Mouse (Mus musculus) heart, embryonic 13.5 days (tissue): Measurements from ENCODE around the gene Lyrm1. TPM values are rescaled to one million over a fixed set of nuclear protein-coding genes. Genes with fewer than 3 reads are reported as not detected.
A peak's percentile ranks its signal among the peaks of the same experiment; 100 is the strongest.

Experiments
- ATAC-seq: fragments of 200-750 bp; cut with Nextera tagmentation; 2 replicates; pipeline ENCODE4 v1.8.0; 2017; ENCODE audit warnings: moderate TSS enrichment; ENCODE audit not compliant: insufficient number of reproducible peaks, low FRiP score, low TSS enrichment; ENCODE audit errors: extremely low read depth
- H3K27ac ChIP-seq: fragments of 300-500 bp; sonication (generic); replicated peaks from 2 replicates; pipeline ENCODE4 v1.5.1; 2015; ENCODE audit warnings: moderate library complexity, mild to moderate bottlenecking, inconsistent platforms
- H3K27me3 ChIP-seq: fragments of 300-500 bp; sonication (generic); replicated peaks from 2 replicates; pipeline ENCODE4 v1.6.1; 2015; ENCODE audit warnings: mild to moderate bottlenecking, inconsistent platforms
- H3K36me3 ChIP-seq: fragments of 300-500 bp; sonication (generic); 2 replicates; pipeline ENCODE4 v1.6.1; 2015; ENCODE audit warnings: mild to moderate bottlenecking, inconsistent platforms
- H3K4me1 ChIP-seq: fragments of 300-500 bp; sonication (generic); 2 replicates; pipeline ENCODE4 v1.6.1; 2015; ENCODE audit warnings: inconsistent platforms
- H3K4me2 ChIP-seq: fragments of 300-500 bp; sonication (generic); 2 replicates; pipeline ENCODE4 v1.6.1; 2015; ENCODE audit warnings: inconsistent platforms, mild to moderate bottlenecking, moderate library complexity
- H3K4me3 ChIP-seq: fragments of 300-500 bp; sonication (generic); 2 replicates; pipeline ENCODE4 v1.5.1; 2015; ENCODE audit warnings: moderate library complexity, mild to moderate bottlenecking, inconsistent platforms
- H3K9ac ChIP-seq: fragments of 300-500 bp; sonication (generic); 2 replicates; pipeline ENCODE4 v1.6.1; 2015; ENCODE audit warnings: inconsistent platforms, mild to moderate bottlenecking, moderate library complexity
- H3K9me3 ChIP-seq: fragments of 300-500 bp; sonication (generic); 2 replicates; pipeline ENCODE4 v1.6.1; 2016; ENCODE audit warnings: inconsistent platforms
- WGBS: fragments of 180-500 bp; shearing (Covaris S2); methylation state at CpG from one replicate; pipeline ENCODE4 v1.1.7; 2015; ENCODE audit warnings: mixed read lengths; 5-methylcytosine and 5-hydroxymethylcytosine counted together
- polyA plus RNA-seq: library from polyadenylated mRNA; unstranded; fragments of >200 nt; fragmentation: Nextera tagmentation; extraction: Ambion mirVana; gene quantifications from 2 replicates; pipeline ENCODE4 v1.2.1, GENCODE M21; 2015

The Lyrm1 gene
- polyA plus RNA-seq, 1 experiment from 2014 or later: 8.2 TPM

GRCm38 (mm10) chr7:119892198-119892597 lies 3.5 kb upstream of the Lyrm1 start:
- no peaks in the 10 kb centered on the region for H3K27me3 ChIP-seq
- H3K9ac ChIP-seq: no peak overlapping the region
- H3K9me3 ChIP-seq: no peaks in the 10 kb centered on the region
- 83% methylated on average over 1 of the region's 1 CpGs for WGBS
- H3K36me3 ChIP-seq: no peaks in the 10 kb centered on the region
- H3K4me2 ChIP-seq: no peak overlapping the region
- no peak overlapping the region for H3K27ac ChIP-seq
- H3K4me1 ChIP-seq: peaks cover 32% of the 10 kb centered on the region
- no peak for ATAC-seq
- H3K4me3 ChIP-seq: no peak overlapping the region

- Histone ChIP-seq H3K4me3 (no peak overlapping the region), H3K9me3 (no peaks in the 10 kb centered on the region), H3K27ac (no peak overlapping the region), H3K9ac (no peak overlapping the region), H3K4me2 (no peak overlapping the region), H3K27me3 (no peaks in the 10 kb centered on the region), H3K36me3 (no peaks in the 10 kb centered on the region), H3K4me1 (peaks cover 30% of the 10 kb centered on the region)
- 88% methylated on average over 4 of the region's 4 CpGs for WGBS
- ATAC-seq: no peak
Measured at GRCm38 (mm10) chr7:119892742-119893141, 2.9 kb upstream of the Lyrm1 start.

GRCm38 (mm10) chr7:119894818-119895544 lies 680 bp upstream of the Lyrm1 start:
- peak overlapping the region; percentile 88 for H3K27ac ChIP-seq
- WGBS: 2% methylated on average over 14 of the region's 15 CpGs
- H3K9me3 ChIP-seq: no peaks in the 10 kb centered on the region
- no peaks in the 10 kb centered on the region for H3K27me3 ChIP-seq
- H3K4me2 ChIP-seq: peak overlapping the region; percentile 85
- no peaks in the 10 kb centered on the region for H3K36me3 ChIP-seq
- ATAC-seq: peak; percentile 12; the same call in 1 of the 2 replicates
- H3K4me1 ChIP-seq: peaks cover 28% of the 10 kb centered on the region
- H3K9ac ChIP-seq: peak overlapping the region; percentile 95
- peak overlapping the region; percentile 84 for H3K4me3 ChIP-seq

- WGBS: 83% methylated on average over 8 of the region's 8 CpGs
- Histone ChIP-seq H3K4me1 (peaks cover 28% of the 10 kb centered on the region), H3K9ac (no peak overlapping the region), H3K4me3 (no peak overlapping the region), H3K9me3 (no peaks in the 10 kb centered on the region), H3K4me2 (no peak overlapping the region), H3K27me3 (no peaks in the 10 kb centered on the region), H3K36me3 (no peaks in the 10 kb centered on the region), H3K27ac (no peak overlapping the region)
- no peak for ATAC-seq
Measured at GRCm38 (mm10) chr7:119897521-119898109, 2.0 kb downstream of the Lyrm1 start.

- Histone ChIP-seq H3K27ac (no peak overlapping the region), H3K9me3 (no peaks in the 10 kb centered on the region), H3K4me2 (no peak overlapping the region), H3K4me1 (peaks cover 24% of the 10 kb centered on the region), H3K4me3 (no peak overlapping the region), H3K9ac (no peak overlapping the region), H3K36me3 (no peaks in the 10 kb centered on the region), H3K27me3 (no peaks in the 10 kb centered on the region)
- no peak for ATAC-seq
- 49% methylated on average over 1 of the region's 1 CpGs for WGBS
Measured at GRCm38 (mm10) chr7:119898247-119898856, 2.7 kb downstream of the Lyrm1 start.

- H3K36me3 ChIP-seq: no peaks in the 10 kb centered on the region
- ATAC-seq: no peak
- H3K4me2 ChIP-seq: no peak overlapping the region
- H3K27me3 ChIP-seq: no peaks in the 10 kb centered on the region
- WGBS: 38% methylated on average over 3 of the region's 3 CpGs
- no peaks in the 10 kb centered on the region for H3K9me3 ChIP-seq
- no peak overlapping the region for H3K9ac ChIP-seq
- H3K4me3 ChIP-seq: no peak overlapping the region
- 0 out of 2 replicates have a peak overlapping the region, but pooled peaks have one; percentile 3 for H3K27ac ChIP-seq
- peaks cover 12% of the 10 kb centered on the region for H3K4me1 ChIP-seq
Measured at GRCm38 (mm10) chr7:119899386-119900057, 3.9 kb downstream of the Lyrm1 start.

GRCm38 (mm10) chr7:119906523-119907215 lies 11.0 kb downstream of the Lyrm1 start:
- ATAC-seq: no peak
- Histone ChIP-seq H3K4me3 (no peak overlapping the region), H3K36me3 (no peaks in the 10 kb centered on the region), H3K9me3 (no peaks in the 10 kb centered on the region), H3K4me1 (peaks cover 2% of the 10 kb centered on the region; the same call in 1 of the 2 replicates), H3K27ac (no peak overlapping the region), H3K27me3 (no peaks in the 10 kb centered on the region), H3K9ac (no peak overlapping the region), H3K4me2 (no peak overlapping the region)
- WGBS: 83% methylated on average over 3 of the region's 3 CpGs

GRCm38 (mm10) chr7:119911727-119912126 lies 16.1 kb downstream of the Lyrm1 start:
- Histone ChIP-seq H3K27me3 (no peaks in the 10 kb centered on the region), H3K4me1 (peaks cover 5% of the 10 kb centered on the region; the same call in 1 of the 2 replicates), H3K27ac (0 out of 2 replicates have a peak overlapping the region, but pooled peaks have one; percentile 12), H3K4me3 (no peak overlapping the region), H3K36me3 (no peaks in the 10 kb centered on the region), H3K4me2 (no peak overlapping the region), H3K9ac (no peak overlapping the region), H3K9me3 (no peaks in the 10 kb centered on the region)
- no peak for ATAC-seq
- WGBS: 48% methylated on average over 3 of the region's 3 CpGs

GRCm38 (mm10) chr7:119920457-119920856 lies 24.8 kb downstream of the Lyrm1 start:
- no peak overlapping the region for H3K9ac ChIP-seq
- H3K4me1 ChIP-seq: peaks cover 5% of the 10 kb centered on the region
- no peak overlapping the region for H3K4me3 ChIP-seq
- H3K4me2 ChIP-seq: 0 out of 2 replicates have a peak overlapping the region, but pooled peaks have one; percentile 13
- H3K27ac ChIP-seq: peak overlapping the region; percentile 56; the same call in 1 of the 2 replicates
- H3K9me3 ChIP-seq: no peaks in the 10 kb centered on the region
- no peak for ATAC-seq
- WGBS: 8% methylated on average over 2 of the region's 2 CpGs
- no peaks in the 10 kb centered on the region for H3K36me3 ChIP-seq
- no peaks in the 10 kb centered on the region for H3K27me3 ChIP-seq

GRCm38 (mm10) chr7:119921054-119921453 lies 25.4 kb downstream of the Lyrm1 start:
- Histone ChIP-seq H3K4me2 (no peak overlapping the region), H3K9ac (no peak overlapping the region), H3K27me3 (no peaks in the 10 kb centered on the region), H3K4me1 (peaks cover 5% of the 10 kb centered on the region), H3K9me3 (no peaks in the 10 kb centered on the region), H3K36me3 (no peaks in the 10 kb centered on the region), H3K27ac (no peak overlapping the region), H3K4me3 (no peak overlapping the region)
- 60% methylated on average over 4 of the region's 4 CpGs for WGBS
- no peak for ATAC-seq
